ENCODE assay signal across 24 mouse cellular contexts in genomic region chr7:110807460-110808030, GRCm38 (mm10). TPM values are rescaled to one million over a fixed set of nuclear protein-coding genes. Genes with fewer than 3 reads are reported as not detected.
DNase-seq lines count a peak whose midpoint lies in the region; TF ChIP-seq lines count a peak whose summit lies in the region.
"Had no signal": no experiment of that assay in that cellular context is flagged by ENCODE, and none has a peak within 500 bp of the region (broad histone marks: within the 10 kb centered on the region; RNA-seq: fewer than 3 reads in every experiment).

No protein-coding gene starts in this region.

- no peaks in the 10 kb centered on the region for H3K27me3 ChIP-seq in myocyte (ENCODE audit: control insufficient read depth, insufficient read depth, insufficient read length)
- H3K27me3 ChIP-seq: CH12.LX; embryonic facial prominence, embryonic 15.5 days; forebrain, embryonic 15.5 days; hindbrain, embryonic 13.5 days; Patski had no signal

- peaks cover 10% of the 10 kb centered on the region for H3K36me3 ChIP-seq in myocyte (ENCODE audit: control insufficient read depth, insufficient read depth)
- H3K36me3 ChIP-seq: forebrain, embryonic 15.5 days had no signal

- DNase-seq in gastrocnemius, adult 2 months: no peak
- no peak for DNase-seq in gastrocnemius, adult 8-10 months (ENCODE audit: low spot score in 2 of 2)
- DNase-seq in kidney, postnatal 14 days: peak; percentile 1
- DNase-seq in kidney, postnatal 36 days: no peak
- DNase-seq in lung, postnatal 10 days: peak; percentile 38
- DNase-seq in lung, postnatal 25 days (ENCODE audit: low spot score): no peak
- DNase-seq in cerebellum, adult 11-12 months: no peak
- DNase-seq: adrenal gland, postnatal 14 days; cerebellum, adult 18-20 months; cerebellum, adult 9-11 months; cerebellum, postnatal 36 days; gastrocnemius, postnatal 14 days; heart, postnatal 14 days had no signal

- H3K4me3 ChIP-seq in gastrocnemius, adult 2 months: no peak overlapping the region
- no peak overlapping the region for H3K4me3 ChIP-seq in myocyte
- H3K4me3 ChIP-seq: embryonic facial prominence, embryonic 15.5 days; erythroblast, embryonic 14.5 days; forebrain, embryonic 10.5 days; forebrain, embryonic 15.5 days; hindbrain, embryonic 13.5 days had no signal

- no peak for TF ChIP-seq POLR2A in myocyte (IDR thresholded peaks at IDR 0.05; ENCODE audit: insufficient read length, low read depth)

- H3K4me2 ChIP-seq in myocyte (ENCODE audit: low read depth): peak overlapping the region; percentile 25
- H3K4me2 ChIP-seq: embryonic facial prominence, embryonic 15.5 days; forebrain, embryonic 15.5 days; hindbrain, embryonic 13.5 days had no signal

- H3K79me2 ChIP-seq in myocyte (ENCODE audit: control insufficient read depth, insufficient read depth): no peaks in the 10 kb centered on the region

- H3ac ChIP-seq in myocyte (ENCODE audit: control insufficient read depth, insufficient read length): no peak overlapping the region

- intact Hi-C loops in gastrocnemius, adult 2 months (cut with DNase I): no loop called here

- 0 out of 2 replicates have a peak overlapping the region, but pooled peaks have one; percentile 32 for H3K27ac ChIP-seq in gastrocnemius, adult 2 months
- H3K27ac ChIP-seq: embryonic facial prominence, embryonic 15.5 days; forebrain, embryonic 10.5 days; forebrain, embryonic 15.5 days; hindbrain, embryonic 13.5 days; hindbrain, postnatal 0 days had no signal

- TF ChIP-seq CTCF in gastrocnemius, adult 2 months (IDR thresholded peaks at IDR 0.05): no peak

TF ChIP-seq in myocyte, 11 proteins besides CTCF, POLR2A, EP300 and RAD21:
- TF ChIP-seq CEBPB (IDR thresholded peaks at IDR 0.05; ENCODE audit: insufficient read depth, poor library complexity, severe bottlenecking) (no peak), MYOD1 (IDR thresholded peaks at IDR 0.05; ENCODE audit: control insufficient read depth in 1 of 3, insufficient read length in 2 of 3, low read depth in 2 of 3) (peak in 1 of 3 experiments; percentile 62), TCF12 (IDR thresholded peaks at IDR 0.05; ENCODE audit: insufficient read depth, poor library complexity, severe bottlenecking) (no peak), MYOG (IDR thresholded peaks at IDR 0.05; ENCODE audit: control insufficient read depth in 1 of 3, insufficient read depth in 1 of 3, insufficient read length in 2 of 3, low read depth in 2 of 3) (peak in 1 of 3 experiments; percentile 81)

RNA-seq across cellular contexts. Expression of gene Rnf141, which starts 36.7 kb away (rescaled TPM):
- total RNA-seq in gastrocnemius, adult 2 months (2021): 10 to 100 TPM; 20.1 to 21.4 TPM
- 10 to 100 TPM; 19.8 to 25.9 (median 23.2) TPM for total RNA-seq in gastrocnemius, adult 8-10 months (2022)
- 12.3 TPM for polyA plus RNA-seq in myocyte (2012; fragmentation: generic; extraction: Trizol)

RNA-seq across cellular contexts. Expression of gene Ampd3, which starts 39.5 kb away (rescaled TPM):
- total RNA-seq in gastrocnemius, adult 2 months (2021): 10 to 100 TPM in 1 of 2 experiments, 1 to 10 TPM in 1; 7.6 to 16.6 TPM
- total RNA-seq in gastrocnemius, adult 8-10 months (2022): 10 to 100 TPM in 2 of 4 experiments, 1 to 10 TPM in 2; 7.4 to 11.7 (median 9.5) TPM
- 8.2 TPM for polyA plus RNA-seq in myocyte (2012; fragmentation: generic; extraction: Trizol)

RNA-seq across cellular contexts. Expression of gene Lyve1, which starts 55.5 kb away (rescaled TPM):
- total RNA-seq in gastrocnemius, adult 2 months (2021): 1 to 10 TPM; 5.7 to 9.6 TPM
- total RNA-seq in gastrocnemius, adult 8-10 months (2022): 1 to 10 TPM; 1.1 to 6.6 (median 3.2) TPM
- polyA plus RNA-seq in myocyte (2012; fragmentation: generic; extraction: Trizol): not detected
- total RNA-seq: CH12.LX; hematopoietic stem cell, adult 5-6 weeks had no signal
- polyA plus RNA-seq: activated CD4-positive, CD25-positive, alpha-beta regulatory T cell, adult 4 months; Patski had no signal

Comparison
In these comparisons a context has a peak if more than half of its experiments do, and no peak if none do; other contexts are left out.
1. DNase-seq: peak in kidney, postnatal 14 days (single experiment) and lung, postnatal 10 days (single experiment); none in gastrocnemius, adult 2 months (single experiment), gastrocnemius, adult 8-10 months (0 of 2), kidney, postnatal 36 days (0 of 2), lung, postnatal 25 days (single experiment) and cerebellum, adult 11-12 months (single experiment).